Mouse (Mus musculus) forebrain, embryonic 10.5 days (tissue): Measurements from ENCODE around the gene Spint1. TPM values are rescaled to one million over a fixed set of nuclear protein-coding genes. Genes with fewer than 3 reads are reported as not detected.

Source experiments
- polyA plus RNA-seq: library from polyadenylated mRNA; unstranded; fragments of >200 nt; fragmentation: Nextera tagmentation; extraction: Ambion mirVana; gene quantifications from 2 replicates; pipeline ENCODE4 v1.2.1, GENCODE M21; 2016

Spint1 gene
- polyA plus RNA-seq, 1 experiment from 2014 or later, result 4.4 TPM

Other genes with a start within 250 kb of the Spint1 start
- gene Ccdc32, start 208.0 kb upstream of the Spint1 start, polyA plus RNA-seq, result 20.5 and 21.0 TPM in 2 replicates
- 9.2 and 9.4 TPM in 2 replicates for gene Rpusd2, start 202.6 kb upstream of the Spint1 start, polyA plus RNA-seq
- gene Knl1, start 190.2 kb upstream of the Spint1 start, polyA plus RNA-seq, result 68.5 and 74.0 TPM in 2 replicates
- gene Rad51, start 124.6 kb upstream of the Spint1 start, polyA plus RNA-seq, result 110 and 113 TPM in 2 replicates
- gene Rmdn3, start 80.3 kb upstream of the Spint1 start, polyA plus RNA-seq, result 50.9 and 54.0 TPM in 2 replicates
- 5.6 and 6.2 TPM in 2 replicates for gene Gchfr, start 69.6 kb upstream of the Spint1 start, polyA plus RNA-seq
- gene Gm14137, start 62.9 kb upstream of the Spint1 start, polyA plus RNA-seq, result 0.90 and 0.93 TPM in 2 replicates
- gene Zfyve19, start 28.7 kb upstream of the Spint1 start, polyA plus RNA-seq, result 53.9 and 56.9 TPM in 2 replicates
- gene Dnajc17, start 28.6 kb upstream of the Spint1 start, polyA plus RNA-seq, result 21.6 and 28.2 TPM in 2 replicates
- 0.19 TPM in 1 of 2 replicates, not detected in the other for gene Ppp1r14d, start 7.5 kb upstream of the Spint1 start, polyA plus RNA-seq
- 0.44 and 0.58 TPM in 2 replicates for gene Rhov, start 33.9 kb downstream of the Spint1 start, polyA plus RNA-seq
- gene Vps18, start 51.4 kb downstream of the Spint1 start, polyA plus RNA-seq, result 23.0 and 23.6 TPM in 2 replicates
- 3.3 and 4.0 TPM in 2 replicates for gene Dll4, start 88.4 kb downstream of the Spint1 start, polyA plus RNA-seq
- gene Chac1, start 113.9 kb downstream of the Spint1 start, polyA plus RNA-seq, result 1.3 and 1.4 TPM in 2 replicates
- 4.1 and 4.6 TPM in 2 replicates for gene Ino80, start 240.3 kb downstream of the Spint1 start, polyA plus RNA-seq